Mouse (Mus musculus): ENCODE results near the gene Ccdc124. TPM values are rescaled to one million over a fixed set of nuclear protein-coding genes. Genes with fewer than 3 reads are reported as not detected.
"Not testable (repeated sequence)": the region's sequence is repeated elsewhere in the genome, so short reads cannot be mapped to it uniquely, and the experiment has no call there.

Ccdc124 gene
- polyA plus RNA-seq, 1 experiment from 2014 or later: 81.8 TPM

GRCm38 (mm10) chr8:70903582-70903981 is 29.8 kb upstream of the Ccdc124 start:
- no peak overlapping the region for H3K27ac ChIP-seq (ENCODE audit: poor library complexity, severe bottlenecking)
- H3K27me3 ChIP-seq (replicated peaks): peaks cover 20% of the 10 kb centered on the region
- H3K9ac ChIP-seq: no peak overlapping the region
- H3K4me3 ChIP-seq: no peak overlapping the region
- H3K4me1 ChIP-seq (replicated peaks): peaks cover 22% of the 10 kb centered on the region
- no peaks in the 10 kb centered on the region for H3K9me3 ChIP-seq (replicated peaks)
- no peak overlapping the region for H3K4me2 ChIP-seq
- no peak for ATAC-seq (ENCODE audit: insufficient number of reproducible peaks, low FRiP score)
- H3K36me3 ChIP-seq: no peaks in the 10 kb centered on the region

- Histone ChIP-seq H3K36me3 (no peaks in the 10 kb centered on the region), H3K9ac (no peak overlapping the region), H3K4me1 (replicated peaks) (peaks cover 27% of the 10 kb centered on the region), H3K4me3 (no peak overlapping the region), H3K4me2 (no peak overlapping the region), H3K9me3 (replicated peaks) (no peaks in the 10 kb centered on the region), H3K27ac (ENCODE audit: poor library complexity, severe bottlenecking) (no peak overlapping the region), H3K27me3 (replicated peaks) (peaks cover 20% of the 10 kb centered on the region)
- ATAC-seq (ENCODE audit: insufficient number of reproducible peaks, low FRiP score): no peak
- WGBS: 42% methylated on average over 4 of the region's 4 CpGs
Observed at GRCm38 (mm10) chr8:70903112-70903511, 29.4 kb upstream of the Ccdc124 start.

GRCm38 (mm10) chr8:70902211-70902610 is 28.5 kb upstream of the Ccdc124 start:
- WGBS: 40% methylated on average over 5 of the region's 5 CpGs
- Histone ChIP-seq H3K27ac (ENCODE audit: poor library complexity, severe bottlenecking) (no peak overlapping the region), H3K36me3 (no peaks in the 10 kb centered on the region), H3K4me1 (replicated peaks) (peaks cover 19% of the 10 kb centered on the region), H3K9ac (no peak overlapping the region), H3K4me2 (no peak overlapping the region), H3K9me3 (replicated peaks) (no peaks in the 10 kb centered on the region), H3K27me3 (replicated peaks) (peaks cover 20% of the 10 kb centered on the region), H3K4me3 (no peak overlapping the region)
- no peak for ATAC-seq (ENCODE audit: insufficient number of reproducible peaks, low FRiP score)

- Histone ChIP-seq H3K27me3 (replicated peaks) (peaks cover 20% of the 10 kb centered on the region), H3K9me3 (replicated peaks) (no peaks in the 10 kb centered on the region)
- ATAC-seq (ENCODE audit: insufficient number of reproducible peaks, low FRiP score): no peak
Observed at GRCm38 (mm10) chr8:70900872-70901387, 27.2 kb upstream of the Ccdc124 start.

GRCm38 (mm10) chr8:70899226-70899625 is 25.5 kb upstream of the Ccdc124 start:
- no peaks in the 10 kb centered on the region for H3K9me3 ChIP-seq (replicated peaks)
- WGBS: 74% methylated on average over 2 of the region's 2 CpGs
- H3K4me3 ChIP-seq: no peak overlapping the region
- no peak overlapping the region for H3K9ac ChIP-seq
- peaks cover 18% of the 10 kb centered on the region for H3K27me3 ChIP-seq (replicated peaks)
- H3K4me1 ChIP-seq (replicated peaks): peaks cover 19% of the 10 kb centered on the region
- H3K27ac ChIP-seq (ENCODE audit: poor library complexity, severe bottlenecking): no peak overlapping the region
- H3K36me3 ChIP-seq: peaks cover 18% of the 10 kb centered on the region
- no peak for ATAC-seq (ENCODE audit: insufficient number of reproducible peaks, low FRiP score)
- no peak overlapping the region for H3K4me2 ChIP-seq

More at GRCm38 (mm10) chr8:70900872-70901387, 27.2 kb upstream of the Ccdc124 start:
- H3K36me3 ChIP-seq: peaks cover under 1% of the 10 kb centered on the region
- 77% methylated on average over 2 of the region's 2 CpGs for WGBS
- H3K4me1 ChIP-seq (replicated peaks): peaks cover 16% of the 10 kb centered on the region
- no peak overlapping the region for H3K4me2 ChIP-seq
- H3K9ac ChIP-seq: no peak overlapping the region
- H3K4me3 ChIP-seq: no peak overlapping the region
- H3K27ac ChIP-seq (ENCODE audit: poor library complexity, severe bottlenecking): no peak overlapping the region

- no peak for ATAC-seq (ENCODE audit: insufficient number of reproducible peaks, low FRiP score)
- Histone ChIP-seq H3K4me2 (no peak overlapping the region), H3K27me3 (replicated peaks) (peaks cover 18% of the 10 kb centered on the region), H3K4me3 (no peak overlapping the region), H3K4me1 (replicated peaks) (peaks cover 19% of the 10 kb centered on the region), H3K36me3 (peaks cover 23% of the 10 kb centered on the region), H3K9ac (peak overlapping the region; percentile 97; the same call in 1 of the 2 replicates), H3K9me3 (replicated peaks) (no peaks in the 10 kb centered on the region), H3K27ac (ENCODE audit: poor library complexity, severe bottlenecking) (no peak overlapping the region)
- 31% methylated on average over 2 of the region's 2 CpGs for WGBS
Observed at GRCm38 (mm10) chr8:70898661-70899198, 25.0 kb upstream of the Ccdc124 start.

- peak; percentile 44 for ATAC-seq (ENCODE audit: insufficient number of reproducible peaks, low FRiP score)
- peak overlapping the region; percentile 73 for H3K27ac ChIP-seq (ENCODE audit: poor library complexity, severe bottlenecking)
- peaks cover 24% of the 10 kb centered on the region for H3K4me1 ChIP-seq (replicated peaks)
- H3K4me2 ChIP-seq: peak overlapping the region; percentile 78
- H3K9me3 ChIP-seq (replicated peaks): no peaks in the 10 kb centered on the region
- under 1% methylated on average over 20 of the region's 20 CpGs for WGBS
- peaks cover 27% of the 10 kb centered on the region for H3K36me3 ChIP-seq
- H3K9ac ChIP-seq: peak overlapping the region; percentile 97
- H3K4me3 ChIP-seq: peak overlapping the region; percentile 86
- peaks cover 19% of the 10 kb centered on the region for H3K27me3 ChIP-seq (replicated peaks)
Observed at GRCm38 (mm10) chr8:70897681-70898413, 24.1 kb upstream of the Ccdc124 start.

GRCm38 (mm10) chr8:70897021-70897680 is 23.4 kb upstream of the Ccdc124 start, which contains the start of gene Rpl18a:
Rpl18a (minus strand) TSS chr8:70897412.
- Histone ChIP-seq H3K27ac (ENCODE audit: poor library complexity, severe bottlenecking) (peak within 1 kb of the TSS; percentile 73), H3K9ac (peak within 1 kb of the TSS; percentile 97), H3K4me1 (replicated peaks) (peaks cover 31% of the 10 kb centered on the region), H3K9me3 (replicated peaks) (no peaks in the 10 kb centered on the region), H3K4me2 (peak within 1 kb of the TSS; percentile 96), H3K4me3 (peak within 1 kb of the TSS; percentile 86), H3K36me3 (peaks cover 27% of the 10 kb centered on the region), H3K27me3 (replicated peaks) (peaks cover 21% of the 10 kb centered on the region)
- under 1% methylated on average over 60 of the region's 60 CpGs for WGBS
- peak; percentile 98 for ATAC-seq (ENCODE audit: insufficient number of reproducible peaks, low FRiP score)

- peaks cover 28% of the 10 kb centered on the region for H3K27me3 ChIP-seq (replicated peaks)
- H3K27ac ChIP-seq (ENCODE audit: poor library complexity, severe bottlenecking): peak overlapping the region; percentile 57
- peak overlapping the region; percentile 96 for H3K4me2 ChIP-seq
- peak overlapping the region; percentile 97 for H3K9ac ChIP-seq
- H3K9me3 ChIP-seq (replicated peaks): no peaks in the 10 kb centered on the region
- 2% methylated on average over 25 of the region's 25 CpGs for WGBS
- H3K4me1 ChIP-seq (replicated peaks): peaks cover 35% of the 10 kb centered on the region
- ATAC-seq (ENCODE audit: insufficient number of reproducible peaks, low FRiP score): no peak
- H3K36me3 ChIP-seq: peaks cover 27% of the 10 kb centered on the region
- peak overlapping the region; percentile 86 for H3K4me3 ChIP-seq
Observed at GRCm38 (mm10) chr8:70896316-70897020, 22.7 kb upstream of the Ccdc124 start.

GRCm38 (mm10) chr8:70895571-70896259 is 22.0 kb upstream of the Ccdc124 start:
- not testable (repeated sequence) for ATAC-seq (ENCODE audit: insufficient number of reproducible peaks, low FRiP score); H3K9me3 ChIP-seq (replicated peaks); H3K27ac ChIP-seq (ENCODE audit: poor library complexity, severe bottlenecking)
- Histone ChIP-seq H3K36me3 (peaks cover 27% of the 10 kb centered on the region), H3K4me3 (peak overlapping the region; percentile 86), H3K4me1 (replicated peaks) (peaks cover 35% of the 10 kb centered on the region), H3K9ac (peak overlapping the region; percentile 97; the same call in 1 of the 2 replicates), H3K4me2 (peak overlapping the region; percentile 96), H3K27me3 (replicated peaks) (peaks cover 35% of the 10 kb centered on the region)
- 87% methylated on average over 24 of the region's 24 CpGs for whole genome bisulfite sequencing

Data from heart, embryonic 12.5 days (tissue).